Mouse (Mus musculus): ENCODE data around the gene Hadha. TPM values are rescaled to one million over a fixed set of nuclear protein-coding genes. Genes with fewer than 3 reads are reported as not detected.

The Hadha gene
- polyA plus RNA-seq (2012; rRNA removed), result 74.2 and 78.6 TPM in 2 replicates

GRCm38 (mm10) chr5:30154474-30155394 lies at the start of gene Hadha, which contains the start of gene Hadhb:
TSS of gene Hadha (minus strand) at chr5:30155162.
TSS of gene Hadhb (plus strand) at chr5:30155248.
- no peaks in the 10 kb centered on the region for H3K27me3 ChIP-seq (ENCODE audit: control insufficient read depth, insufficient read depth, low read length)
- H3K36me3 ChIP-seq (ENCODE audit: control insufficient read depth, insufficient read depth, low read length), result no peaks in the 10 kb centered on the region
- TF ChIP-seq CTCF (IDR thresholded peaks at IDR 0.05; ENCODE audit: control insufficient read depth, insufficient read depth, insufficient replicate concordance, low read depth, low read length) (no peak), POLR2A (IDR thresholded peaks at IDR 0.05; ENCODE audit: control insufficient read depth, low read depth, low read length) (peak; percentile 96)
- H3K4me1 ChIP-seq (ENCODE audit: control insufficient read depth, insufficient read depth, low read length), result no peaks in the 10 kb centered on the region
- peak within 1 kb of the TSS; percentile 93 for H3K4me3 ChIP-seq (ENCODE audit: control insufficient read depth, low read depth, low read length)
- peak within 1 kb of the TSS; percentile 99 for H3K27ac ChIP-seq (ENCODE audit: control insufficient read depth, insufficient read depth, low read depth, low read length)

- no peaks in the 10 kb centered on the region for H3K4me1 ChIP-seq (ENCODE audit: control insufficient read depth, insufficient read depth, low read length)
- H3K36me3 ChIP-seq (ENCODE audit: control insufficient read depth, insufficient read depth, low read length), result no peaks in the 10 kb centered on the region
- H3K27me3 ChIP-seq (ENCODE audit: control insufficient read depth, insufficient read depth, low read length), result no peaks in the 10 kb centered on the region
- no peak overlapping the region for H3K27ac ChIP-seq (ENCODE audit: control insufficient read depth, insufficient read depth, low read depth, low read length)
- TF ChIP-seq CTCF (IDR thresholded peaks at IDR 0.05; ENCODE audit: control insufficient read depth, insufficient read depth, insufficient replicate concordance, low read depth, low read length) (no peak), POLR2A (IDR thresholded peaks at IDR 0.05; ENCODE audit: control insufficient read depth, low read depth, low read length) (no peak)
- no peak overlapping the region for H3K4me3 ChIP-seq (ENCODE audit: control insufficient read depth, low read depth, low read length)
These were observed 49.5 kb upstream of the Hadha start for GRCm38 (mm10) chr5:30204441-30204840.

GRCm38 (mm10) chr5:30203216-30203885 lies 48.4 kb upstream of the Hadha start:
- TF ChIP-seq CTCF (IDR thresholded peaks at IDR 0.05; ENCODE audit: control insufficient read depth, insufficient read depth, insufficient replicate concordance, low read depth, low read length), result no peak
- no peak for TF ChIP-seq POLR2A (IDR thresholded peaks at IDR 0.05; ENCODE audit: control insufficient read depth, low read depth, low read length)
- Histone ChIP-seq H3K4me1 (ENCODE audit: control insufficient read depth, insufficient read depth, low read length) (no peaks in the 10 kb centered on the region), H3K36me3 (ENCODE audit: control insufficient read depth, insufficient read depth, low read length) (no peaks in the 10 kb centered on the region), H3K27ac (ENCODE audit: control insufficient read depth, insufficient read depth, low read depth, low read length) (no peak overlapping the region), H3K27me3 (ENCODE audit: control insufficient read depth, insufficient read depth, low read length) (no peaks in the 10 kb centered on the region), H3K4me3 (ENCODE audit: control insufficient read depth, low read depth, low read length) (no peak overlapping the region)

GRCm38 (mm10) chr5:30202221-30202620 lies 47.3 kb upstream of the Hadha start:
- Histone ChIP-seq H3K36me3 (ENCODE audit: control insufficient read depth, insufficient read depth, low read length) (no peaks in the 10 kb centered on the region), H3K4me3 (ENCODE audit: control insufficient read depth, low read depth, low read length) (no peak overlapping the region), H3K4me1 (ENCODE audit: control insufficient read depth, insufficient read depth, low read length) (no peaks in the 10 kb centered on the region), H3K27me3 (ENCODE audit: control insufficient read depth, insufficient read depth, low read length) (no peaks in the 10 kb centered on the region), H3K27ac (ENCODE audit: control insufficient read depth, insufficient read depth, low read depth, low read length) (no peak overlapping the region)
- TF ChIP-seq CTCF (IDR thresholded peaks at IDR 0.05; ENCODE audit: control insufficient read depth, insufficient read depth, insufficient replicate concordance, low read depth, low read length), result no peak
- no peak for TF ChIP-seq POLR2A (IDR thresholded peaks at IDR 0.05; ENCODE audit: control insufficient read depth, low read depth, low read length)

- no peak overlapping the region for H3K4me3 ChIP-seq (ENCODE audit: control insufficient read depth, low read depth, low read length)
- TF ChIP-seq CTCF (IDR thresholded peaks at IDR 0.05; ENCODE audit: control insufficient read depth, insufficient read depth, insufficient replicate concordance, low read depth, low read length), result peak; percentile 11; the same call in 1 of the 2 replicates
- no peak for TF ChIP-seq POLR2A (IDR thresholded peaks at IDR 0.05; ENCODE audit: control insufficient read depth, low read depth, low read length)
- no peak overlapping the region for H3K27ac ChIP-seq (ENCODE audit: control insufficient read depth, insufficient read depth, low read depth, low read length)
- H3K4me1 ChIP-seq (ENCODE audit: control insufficient read depth, insufficient read depth, low read length), result no peaks in the 10 kb centered on the region
- no peaks in the 10 kb centered on the region for H3K36me3 ChIP-seq (ENCODE audit: control insufficient read depth, insufficient read depth, low read length)
- H3K27me3 ChIP-seq (ENCODE audit: control insufficient read depth, insufficient read depth, low read length), result no peaks in the 10 kb centered on the region
These were observed 46.6 kb upstream of the Hadha start for GRCm38 (mm10) chr5:30201521-30201920.

DNA sequence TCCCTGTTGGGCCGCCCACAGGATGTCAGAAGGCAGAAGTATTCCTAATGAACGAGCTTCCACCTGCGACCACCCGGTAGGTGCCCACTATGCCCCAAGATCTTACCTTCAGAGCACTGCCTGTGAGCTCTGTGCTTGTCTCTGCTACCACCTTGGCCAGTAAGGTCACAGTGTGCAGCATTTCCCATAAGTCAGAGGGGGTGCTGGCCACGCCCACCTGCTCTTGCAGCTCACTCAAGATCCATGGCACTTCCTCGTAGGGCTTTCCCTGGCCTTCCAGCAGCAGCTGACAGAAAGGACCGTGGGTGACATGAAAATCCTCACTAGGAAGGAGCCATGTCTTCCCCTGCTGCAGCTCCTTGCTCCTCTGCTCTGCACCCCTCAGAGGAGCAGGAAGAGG lies 43.3 kb upstream of the Hadha start:
- no peak overlapping the region for H3K4me3 ChIP-seq (ENCODE audit: control insufficient read depth, low read depth, low read length)
- H3K27ac ChIP-seq (ENCODE audit: control insufficient read depth, insufficient read depth, low read depth, low read length), result no peak overlapping the region
- H3K4me1 ChIP-seq (ENCODE audit: control insufficient read depth, insufficient read depth, low read length), result no peaks in the 10 kb centered on the region
- H3K27me3 ChIP-seq (ENCODE audit: control insufficient read depth, insufficient read depth, low read length), result no peaks in the 10 kb centered on the region
- no peaks in the 10 kb centered on the region for H3K36me3 ChIP-seq (ENCODE audit: control insufficient read depth, insufficient read depth, low read length)
- TF ChIP-seq CTCF (IDR thresholded peaks at IDR 0.05; ENCODE audit: control insufficient read depth, insufficient read depth, insufficient replicate concordance, low read depth, low read length) (no peak), POLR2A (IDR thresholded peaks at IDR 0.05; ENCODE audit: control insufficient read depth, low read depth, low read length) (no peak)

DNA sequence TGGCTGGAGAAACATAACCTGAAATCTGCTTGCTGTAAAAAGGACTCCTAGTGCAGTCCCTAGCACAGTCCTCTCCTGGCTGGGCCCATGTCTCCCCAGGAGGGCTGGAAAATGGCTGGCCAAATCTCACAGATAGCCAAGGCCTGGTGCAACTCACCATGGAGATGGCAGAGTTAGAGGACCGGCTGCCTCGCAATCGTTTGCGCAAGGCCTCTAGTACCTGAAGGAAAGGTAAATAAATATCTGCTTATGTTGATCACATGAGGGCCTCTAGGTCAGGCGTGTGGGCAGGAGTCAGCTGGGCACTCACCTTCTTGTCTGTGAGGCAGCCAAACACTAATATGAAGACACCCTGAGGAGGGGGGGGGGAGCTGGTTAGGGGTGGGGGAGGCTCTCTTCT lies 40.4 kb upstream of the Hadha start:
- TF ChIP-seq CTCF (IDR thresholded peaks at IDR 0.05; ENCODE audit: control insufficient read depth, insufficient read depth, insufficient replicate concordance, low read depth, low read length) (no peak), POLR2A (IDR thresholded peaks at IDR 0.05; ENCODE audit: control insufficient read depth, low read depth, low read length) (no peak)
- H3K27me3 ChIP-seq (ENCODE audit: control insufficient read depth, insufficient read depth, low read length), result no peaks in the 10 kb centered on the region
- H3K27ac ChIP-seq (ENCODE audit: control insufficient read depth, insufficient read depth, low read depth, low read length), result no peak overlapping the region
- no peaks in the 10 kb centered on the region for H3K4me1 ChIP-seq (ENCODE audit: control insufficient read depth, insufficient read depth, low read length)
- H3K36me3 ChIP-seq (ENCODE audit: control insufficient read depth, insufficient read depth, low read length), result no peaks in the 10 kb centered on the region
- H3K4me3 ChIP-seq (ENCODE audit: control insufficient read depth, low read depth, low read length), result no peak overlapping the region
